Mouse (Mus musculus) thymus, postnatal 36 days (tissue): Measurements from ENCODE around the gene Zfp618.

ENCODE experiments used
- DNase-seq, 2 experiments: peaks; one replicate each; pipeline ENCODE4 v3.0.0; 2022; ENCODE audit warnings: mixed read lengths in 2 of 2

Gene Zfp618

DNA sequence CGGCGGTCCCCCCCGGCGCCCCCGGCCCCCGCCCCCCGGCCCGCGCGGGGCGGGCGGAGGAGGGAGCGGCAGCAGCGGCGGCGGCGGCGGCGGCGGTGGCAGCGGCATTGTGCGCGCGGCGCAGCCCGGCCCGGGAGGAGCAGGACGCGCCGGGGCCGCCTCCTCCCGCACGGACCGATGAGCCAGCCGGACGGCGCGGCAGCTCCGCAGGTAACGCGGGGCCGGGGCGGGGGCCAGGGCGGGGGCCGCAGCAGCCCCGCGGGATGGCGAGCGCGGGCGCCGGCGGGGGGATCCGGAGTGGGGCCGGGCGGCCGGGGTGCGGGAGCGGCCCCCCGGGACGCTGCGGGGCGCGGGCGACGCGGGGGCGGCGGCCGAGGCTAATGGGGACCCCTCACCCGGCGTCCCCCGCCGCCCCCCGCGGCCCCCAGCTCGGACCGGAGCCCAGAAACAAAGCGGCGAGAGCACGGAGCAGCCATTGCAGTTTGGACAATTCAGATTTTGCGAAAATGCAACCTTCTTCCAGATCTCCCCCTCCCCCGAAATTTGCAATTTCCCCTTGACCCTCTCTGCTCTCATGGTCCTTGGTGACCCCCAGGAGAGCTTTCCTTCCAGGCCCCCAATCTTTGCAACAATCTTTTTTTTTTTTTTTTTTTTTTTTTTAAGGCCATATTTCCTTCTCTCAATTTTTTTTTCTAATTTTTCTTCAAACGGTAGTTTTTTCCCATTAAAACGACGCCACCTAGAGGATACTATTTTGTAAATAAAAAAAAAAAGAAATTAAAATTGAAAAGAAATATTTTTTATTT lies at the start of gene Zfp618:
TSS of gene Zfp618 (plus strand) at position 77 of the 806 bp plus-strand sequence.
- DNase-seq: peak; percentile 10 to 39

DNA sequence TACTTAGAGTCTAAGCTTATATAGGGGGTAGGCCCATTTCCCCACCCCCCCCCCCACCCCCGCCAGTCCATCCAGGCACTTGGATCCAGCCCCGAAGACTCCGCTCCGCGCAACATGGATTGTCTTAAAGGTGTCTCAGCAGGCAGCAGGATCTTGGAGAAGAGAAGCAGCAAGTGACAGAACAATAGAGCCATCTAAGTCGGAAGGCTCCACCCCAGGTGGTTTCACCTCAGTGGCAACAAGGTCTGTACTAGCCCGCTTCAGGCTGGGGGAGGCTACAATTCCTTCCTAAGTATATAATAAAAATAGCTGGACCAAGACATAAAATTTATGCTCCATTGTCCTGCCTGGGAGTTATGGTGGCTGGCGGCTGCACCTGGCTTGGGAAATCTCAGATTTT lies 48.3 kb upstream of the Zfp618 start:
- DNase-seq: no peak

DNA sequence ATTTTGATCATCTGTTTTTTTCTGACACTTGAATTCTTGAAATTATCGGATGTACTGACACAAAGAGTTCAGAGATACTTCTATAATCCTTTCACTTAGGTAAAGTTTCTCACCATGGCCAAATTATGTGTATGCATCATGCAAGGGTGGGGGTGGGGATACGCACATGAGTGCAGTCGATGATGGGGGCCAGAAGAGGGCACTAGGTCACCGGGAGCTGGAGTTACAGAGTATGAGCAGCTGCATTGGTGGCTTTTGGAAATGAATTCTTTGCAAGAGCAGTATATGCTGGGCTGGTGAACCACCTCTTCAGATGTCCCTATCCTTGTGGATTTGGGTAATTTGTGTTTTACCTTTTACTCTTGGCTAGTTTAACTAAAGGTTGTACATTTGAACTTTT lies 31.6 kb upstream of the Zfp618 start:
- peak; percentile 8 to 22 for DNase-seq

DNA sequence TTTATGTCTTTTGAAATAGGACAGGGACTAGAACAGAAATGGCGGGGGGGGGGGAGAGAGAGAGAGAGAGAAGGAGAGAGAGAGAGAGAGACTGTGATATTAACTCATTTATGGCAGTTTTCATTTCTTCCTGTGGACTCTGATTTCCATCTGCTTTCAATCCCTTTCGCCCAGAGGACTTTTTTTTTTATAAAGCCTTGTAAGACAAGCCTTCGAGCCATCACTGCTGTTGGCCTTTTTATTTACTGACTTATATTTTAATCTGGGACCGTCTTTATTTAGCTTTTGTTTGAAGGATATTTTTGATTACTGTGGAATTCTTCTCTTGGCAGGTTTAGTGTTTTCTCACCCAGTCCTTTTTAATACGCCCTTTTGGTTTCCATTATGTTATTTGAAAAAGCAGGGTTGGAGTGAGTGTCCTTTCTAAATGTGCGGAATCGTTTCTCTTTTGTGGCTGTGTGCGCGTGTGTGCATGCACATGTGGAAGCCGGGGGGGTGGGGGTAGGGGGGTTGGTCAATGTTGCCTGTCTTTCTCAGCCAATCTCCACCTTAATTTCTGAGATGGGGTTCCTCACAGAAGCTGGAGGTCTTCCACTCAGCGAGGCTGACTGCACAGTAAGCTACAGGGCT lies 29.7 kb upstream of the Zfp618 start:
- no peak for DNase-seq

DNA sequence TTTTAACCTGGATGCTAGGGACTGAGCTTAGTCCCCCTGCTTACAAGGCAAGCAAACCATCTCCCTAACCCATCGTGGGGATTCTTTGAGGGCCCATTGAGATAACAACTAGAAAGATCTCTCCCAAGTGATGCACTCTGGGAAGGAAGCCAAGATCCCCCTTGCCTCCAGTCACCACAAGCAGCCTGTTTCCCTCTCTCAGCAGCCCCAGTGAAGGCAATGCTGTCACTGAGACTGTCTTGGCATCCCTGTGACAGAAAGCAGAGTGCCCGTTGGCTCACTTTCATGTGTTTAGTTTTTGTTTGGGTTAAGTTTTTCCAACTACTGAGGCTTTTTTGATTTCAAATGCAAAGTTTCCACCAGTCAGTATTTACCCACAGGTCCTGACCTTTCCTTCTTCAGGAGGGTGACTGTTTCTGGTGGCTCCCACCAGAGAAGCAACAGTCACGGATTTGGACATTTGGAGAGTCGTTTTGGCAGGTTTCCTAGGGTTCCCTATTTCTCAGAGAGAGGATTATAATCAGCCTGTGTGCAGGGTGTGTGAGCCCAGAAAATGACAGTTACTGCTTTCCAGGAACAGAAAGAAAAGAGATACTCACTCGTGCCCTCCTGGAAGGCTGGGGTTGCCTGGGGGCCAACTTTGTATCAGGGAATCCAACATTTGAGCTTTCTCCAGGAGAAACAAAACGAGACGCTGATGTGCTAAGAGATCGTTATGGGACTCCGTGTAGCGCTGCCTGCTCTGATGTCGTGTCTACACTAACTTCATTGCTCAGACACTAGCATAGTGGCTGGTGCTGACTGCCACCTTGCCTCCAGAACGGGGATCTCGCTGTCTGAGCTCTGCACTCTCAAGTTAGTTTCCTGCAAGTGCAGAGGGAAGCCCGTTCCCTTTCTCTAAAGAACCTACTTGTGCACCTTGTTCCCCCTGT lies 23.1 kb upstream of the Zfp618 start:
- DNase-seq: no peak

DNA sequence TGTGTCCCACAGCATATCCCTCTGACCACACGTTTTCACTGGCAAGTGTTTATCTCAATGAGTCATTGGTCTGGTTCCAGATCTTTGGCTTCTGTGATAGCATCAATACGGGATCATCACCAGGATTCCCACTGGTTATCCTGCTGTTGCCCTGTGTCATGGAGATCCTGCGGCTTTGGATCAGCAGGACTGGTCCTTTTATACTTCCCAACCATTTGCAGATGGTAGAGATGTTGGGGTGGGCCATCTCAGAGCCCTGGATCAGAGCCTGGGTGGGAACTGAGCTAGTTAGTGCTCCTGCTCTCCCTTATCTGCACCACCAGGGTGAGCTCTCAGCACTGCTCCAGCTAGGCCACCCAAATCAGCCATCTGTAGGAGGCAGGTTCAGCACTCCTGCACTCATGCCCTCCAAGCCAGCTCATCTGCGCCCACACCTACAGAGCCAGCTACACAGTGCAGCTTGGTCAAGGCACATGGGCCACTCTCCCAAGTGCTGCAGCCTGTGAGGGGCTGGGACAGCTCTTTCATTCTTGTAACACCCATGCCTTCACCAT lies 21.0 kb upstream of the Zfp618 start:
- DNase-seq: peak in 1 of 2 experiments; percentile 19

DNA sequence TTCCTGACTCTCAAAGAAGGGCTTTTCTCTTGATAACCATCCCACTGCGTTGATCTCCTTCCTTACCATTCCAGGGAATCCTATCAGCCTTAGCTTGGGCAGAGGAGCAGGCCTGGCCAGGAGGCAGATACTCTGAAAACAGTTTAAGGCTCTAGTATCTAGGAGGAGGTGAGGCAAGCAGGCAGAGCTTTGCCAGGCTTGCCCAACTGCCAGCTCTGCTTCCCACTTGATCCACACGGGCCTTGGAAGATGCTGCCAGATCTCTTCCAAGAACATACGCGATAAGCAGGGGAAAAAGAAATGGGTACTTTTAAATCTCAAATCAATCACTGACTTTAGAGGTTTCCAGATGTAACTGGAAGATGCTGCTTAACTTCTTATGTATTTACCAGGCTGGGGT lies 1.6 kb upstream of the Zfp618 start:
- no peak for DNase-seq

DNA sequence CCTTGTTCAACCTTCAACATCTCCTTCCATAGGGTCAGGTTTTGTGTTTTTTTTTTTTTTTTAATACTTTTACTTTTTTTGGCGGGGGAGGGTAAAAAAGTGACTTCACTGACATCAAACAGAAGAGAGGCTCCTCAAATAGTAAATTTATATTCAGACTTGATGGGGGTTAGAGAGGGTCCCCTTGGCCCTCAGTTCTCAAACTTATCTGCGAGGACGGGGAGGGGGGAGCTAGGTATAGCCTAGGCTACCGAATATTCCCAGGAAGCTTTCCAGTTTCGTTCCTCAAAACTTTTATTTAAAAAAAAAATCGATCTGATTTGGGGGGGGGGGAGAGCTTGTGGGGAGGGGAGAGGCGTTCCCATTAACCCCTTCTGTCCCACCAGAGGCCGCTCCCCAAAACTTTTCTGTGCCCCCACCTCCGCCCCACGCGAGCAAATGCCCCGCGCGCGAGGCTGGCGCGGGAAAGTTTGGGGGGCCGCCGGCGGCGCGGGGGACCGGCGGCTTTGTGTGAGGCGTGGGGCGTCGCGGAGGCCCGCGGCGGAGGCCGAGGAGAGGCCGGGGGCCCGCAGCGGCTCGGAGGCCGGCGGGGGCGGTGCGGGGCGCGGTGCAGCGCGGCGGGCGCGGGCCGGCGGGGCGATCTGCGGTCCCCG lies 403 bp upstream of the Zfp618 start:
- DNase-seq: peak; percentile 9 to 30

DNA sequence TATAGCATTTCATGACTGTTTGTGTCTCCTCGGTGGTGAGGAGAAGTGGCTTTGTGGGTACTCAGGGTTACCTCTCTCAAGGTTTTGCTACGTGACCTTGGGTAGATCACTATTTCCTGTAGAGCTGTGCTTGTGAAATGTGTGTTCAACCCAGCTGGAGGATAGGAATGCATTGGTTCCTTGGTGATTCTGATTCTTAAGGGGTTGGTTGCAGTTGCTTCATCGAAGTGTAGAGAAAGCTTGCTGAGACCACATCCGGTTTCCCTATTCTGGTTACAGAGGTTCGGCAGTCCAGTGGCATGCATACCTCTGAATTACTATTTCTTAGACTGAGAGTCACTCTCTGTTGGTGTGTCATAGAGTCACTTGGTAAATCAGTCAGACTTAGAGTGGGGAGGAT lies 4.2 kb downstream of the Zfp618 start:
- DNase-seq: no peak

DNA sequence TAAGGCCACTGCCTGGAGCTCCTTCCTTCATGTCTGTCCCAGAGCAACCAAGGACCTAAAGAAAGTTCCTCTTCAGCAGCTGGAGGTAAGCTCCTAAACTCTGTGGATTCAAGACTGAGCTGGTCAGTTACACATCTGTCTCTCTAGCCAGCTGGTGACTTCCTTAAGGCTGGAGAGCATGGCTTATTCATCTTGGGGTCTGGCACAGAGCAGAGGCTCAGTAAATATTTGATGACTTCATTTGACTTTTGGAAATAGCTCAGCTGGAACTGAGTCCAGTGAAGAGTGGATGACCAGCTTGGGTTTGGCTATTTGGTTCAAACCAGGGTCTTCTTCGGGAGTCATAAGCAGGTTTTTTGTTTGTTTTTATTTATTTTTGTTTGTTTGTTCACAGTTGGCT lies 6.6 kb downstream of the Zfp618 start:
- no peak for DNase-seq

DNA sequence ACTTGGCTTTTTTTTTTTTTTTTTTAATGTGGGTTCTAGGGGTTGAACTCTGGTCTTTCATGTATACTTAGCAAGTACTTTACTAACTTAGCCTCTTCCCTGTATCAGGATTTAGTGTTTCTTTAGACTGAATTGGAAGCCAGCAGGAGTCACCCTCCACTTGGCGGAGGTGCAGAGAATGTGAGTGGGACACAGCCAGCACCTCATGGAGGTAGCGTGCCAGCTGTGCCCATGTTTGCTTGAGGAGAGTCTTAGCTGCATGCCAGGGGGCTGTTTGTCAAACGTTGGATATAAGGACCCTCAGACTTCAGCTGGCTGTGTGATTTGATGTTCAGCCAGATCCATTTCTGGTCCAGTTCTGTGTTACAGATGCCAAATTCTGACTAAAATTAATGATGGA lies 7.7 kb downstream of the Zfp618 start:
- DNase-seq: no peak

DNA sequence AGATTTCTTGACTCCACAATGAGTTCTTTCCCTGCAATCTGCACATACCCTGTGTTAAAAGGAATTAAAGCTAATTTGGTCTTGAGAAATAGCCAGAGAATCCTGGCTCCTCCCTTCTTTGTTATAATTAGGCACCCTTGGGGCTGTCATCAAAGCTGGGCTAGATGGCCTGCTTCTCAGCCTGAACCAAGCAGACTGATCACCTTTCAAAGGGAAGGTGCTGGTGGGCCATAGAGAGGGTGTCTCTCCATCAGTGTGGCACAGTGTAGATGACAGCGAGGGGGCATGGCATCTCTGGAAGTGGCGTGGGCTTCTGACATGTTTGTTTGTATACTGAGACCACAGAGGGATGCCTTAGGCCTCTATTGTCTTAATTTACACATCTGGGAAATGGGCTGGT lies 9.5 kb downstream of the Zfp618 start:
- DNase-seq: no peak

DNA sequence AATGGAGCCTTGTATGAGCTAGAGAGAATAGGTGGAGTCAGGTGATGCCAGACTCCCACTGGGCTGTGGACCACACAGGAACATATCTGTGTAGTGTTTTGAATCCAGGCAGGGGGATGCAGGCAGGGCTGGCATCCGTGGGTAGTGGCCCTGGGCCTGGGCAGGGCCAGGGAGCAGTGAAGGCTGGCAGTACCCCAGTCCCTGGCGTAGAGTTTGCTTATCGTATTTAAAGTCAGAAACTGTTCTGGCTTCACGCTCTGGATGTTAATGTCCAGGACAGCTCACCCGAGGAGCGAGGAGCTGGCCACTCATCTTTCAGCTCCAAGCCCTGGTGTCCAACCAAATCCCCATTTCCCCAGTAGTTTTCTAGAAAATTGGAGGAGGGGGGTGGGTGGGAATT lies 10.2 kb downstream of the Zfp618 start:
- DNase-seq: no peak

DNA sequence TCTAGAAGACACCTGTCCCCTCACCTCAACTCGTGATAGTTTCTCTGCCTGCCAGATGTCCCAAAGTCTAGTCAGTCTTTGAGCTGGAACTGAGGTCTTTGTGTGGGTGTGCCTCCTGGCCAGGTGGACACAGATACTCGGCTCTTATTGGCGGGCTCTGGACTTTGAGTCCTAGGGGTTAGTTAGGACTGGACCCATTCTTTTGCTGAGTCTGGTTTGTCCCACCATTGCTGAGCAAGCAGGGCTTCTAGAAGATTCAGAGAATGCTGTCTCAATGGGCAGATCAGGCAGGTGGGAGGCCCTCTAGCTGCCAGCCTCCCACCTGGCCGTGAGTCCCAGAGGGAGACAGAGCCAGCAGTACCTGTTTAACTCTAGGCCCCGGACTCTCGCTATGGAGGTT lies 12.1 kb downstream of the Zfp618 start:
- no peak for DNase-seq

DNA sequence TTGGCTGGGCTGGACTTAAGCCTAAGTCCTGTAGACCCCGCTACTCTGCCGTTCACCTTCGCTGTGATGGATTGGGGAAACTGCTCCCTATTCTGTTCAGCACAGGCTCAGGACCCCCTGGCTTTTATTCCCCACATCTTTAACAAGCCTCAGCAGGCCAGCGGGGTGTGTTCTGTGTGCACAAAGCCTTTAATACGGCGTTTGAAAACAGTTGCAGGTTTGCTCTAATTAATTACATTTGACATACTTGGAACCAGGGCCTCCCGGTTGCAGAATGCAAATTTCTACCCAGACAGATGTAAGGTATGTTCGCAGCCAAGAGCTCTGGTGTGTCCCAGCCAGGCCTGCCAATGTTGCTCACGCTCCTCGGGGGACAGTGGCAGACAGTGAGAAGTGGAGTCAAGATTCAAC lies 13.1 kb downstream of the Zfp618 start:
- no peak for DNase-seq

DNA sequence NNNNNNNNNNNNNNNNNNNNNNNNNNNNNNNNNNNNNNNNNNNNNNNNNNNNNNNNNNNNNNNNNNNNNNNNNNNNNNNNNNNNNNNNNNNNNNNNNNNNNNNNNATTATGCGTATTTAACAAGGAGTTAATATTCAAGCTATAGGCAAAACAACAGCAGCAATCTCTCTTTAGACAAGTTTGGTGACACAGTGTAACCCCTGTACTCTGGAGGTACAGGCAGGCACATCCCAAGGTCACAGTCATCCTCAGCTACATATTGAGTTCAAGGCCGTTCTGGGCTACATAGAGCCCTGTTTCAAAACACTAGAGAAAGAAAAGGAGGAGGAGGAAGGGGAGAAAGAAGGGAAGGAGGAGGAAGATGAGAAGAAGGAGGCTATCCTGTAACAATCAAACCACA lies 16.2 kb downstream of the Zfp618 start:
- DNase-seq: no peak

DNA sequence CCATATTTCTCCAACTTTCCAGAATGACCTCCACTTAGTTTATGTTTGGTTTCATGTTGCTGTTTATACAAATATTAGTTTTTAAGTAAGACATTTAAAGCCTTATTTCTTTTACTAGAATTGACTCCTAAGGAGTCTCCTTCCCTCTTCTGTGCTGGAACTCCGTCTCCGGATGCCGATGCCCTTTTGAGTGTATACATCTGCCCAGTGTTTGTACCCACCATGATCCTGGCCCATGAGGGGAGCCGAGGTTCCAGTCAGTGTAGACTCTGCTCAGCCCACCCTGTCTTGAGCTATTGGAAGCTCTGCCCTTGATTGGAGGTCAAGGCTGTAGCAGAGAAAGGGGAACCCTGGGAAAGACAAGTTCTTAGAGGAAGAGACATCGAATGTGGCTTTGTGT lies 18.2 kb downstream of the Zfp618 start:
- no peak for DNase-seq

DNA sequence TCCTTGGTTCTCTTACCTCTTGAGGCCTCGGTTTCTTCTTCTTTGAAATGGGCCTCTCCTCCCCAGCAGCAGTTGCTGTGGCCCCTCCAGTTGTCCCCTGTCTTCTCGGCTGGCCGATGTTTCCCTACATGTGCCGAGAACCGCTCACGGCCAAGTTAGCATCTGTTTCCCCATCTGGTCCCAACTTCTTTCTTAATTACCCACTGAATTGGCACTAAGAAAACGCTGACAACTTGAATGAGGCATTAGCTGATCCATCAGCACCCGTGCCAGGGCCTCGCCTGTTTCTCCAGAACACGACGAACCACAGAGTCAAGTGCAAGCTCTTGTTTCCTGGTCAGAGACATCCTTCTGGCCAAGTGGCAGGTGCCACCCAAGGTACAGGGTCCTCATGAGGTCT lies 26.0 kb downstream of the Zfp618 start:
- DNase-seq: no peak

DNA sequence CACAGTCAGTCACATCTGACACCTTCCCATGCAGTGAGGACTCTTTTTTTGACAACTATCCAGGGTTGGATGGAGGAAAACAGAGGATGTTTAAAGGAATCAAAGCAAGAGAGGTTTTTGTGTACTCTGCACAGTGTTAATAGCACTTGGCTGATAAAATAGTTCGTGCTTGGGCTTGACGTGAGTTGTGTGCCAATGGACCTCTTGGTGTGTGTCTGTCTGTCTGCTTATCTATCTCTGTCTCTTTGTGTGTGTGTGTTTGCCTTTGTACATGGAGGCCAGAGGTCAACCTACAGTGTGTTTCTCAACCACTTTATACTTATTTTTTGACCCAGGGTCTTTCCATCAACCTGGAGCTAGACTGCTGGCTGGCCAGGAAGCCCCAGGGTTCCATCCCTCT lies 27.8 kb downstream of the Zfp618 start:
- no peak for DNase-seq

DNA sequence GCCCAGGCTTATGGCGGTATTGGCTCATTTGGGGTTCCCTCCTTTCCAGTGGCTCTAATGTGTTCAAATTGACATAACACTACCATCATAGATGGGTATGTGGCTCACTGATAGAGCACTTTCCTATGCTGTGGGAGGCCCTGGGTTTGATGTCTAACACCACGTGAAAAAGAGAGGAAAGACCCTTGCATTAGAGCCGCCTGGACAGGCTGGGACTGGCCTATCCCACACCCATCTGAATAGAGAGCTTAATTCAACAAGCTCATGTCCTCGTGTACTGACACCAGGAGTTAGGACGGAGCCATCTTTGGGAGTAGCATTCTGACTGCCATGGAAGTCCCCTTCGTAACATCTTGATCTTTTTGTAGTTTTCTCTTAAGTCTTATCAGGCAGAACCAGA lies 32.2 kb downstream of the Zfp618 start:
- DNase-seq: no peak

DNA sequence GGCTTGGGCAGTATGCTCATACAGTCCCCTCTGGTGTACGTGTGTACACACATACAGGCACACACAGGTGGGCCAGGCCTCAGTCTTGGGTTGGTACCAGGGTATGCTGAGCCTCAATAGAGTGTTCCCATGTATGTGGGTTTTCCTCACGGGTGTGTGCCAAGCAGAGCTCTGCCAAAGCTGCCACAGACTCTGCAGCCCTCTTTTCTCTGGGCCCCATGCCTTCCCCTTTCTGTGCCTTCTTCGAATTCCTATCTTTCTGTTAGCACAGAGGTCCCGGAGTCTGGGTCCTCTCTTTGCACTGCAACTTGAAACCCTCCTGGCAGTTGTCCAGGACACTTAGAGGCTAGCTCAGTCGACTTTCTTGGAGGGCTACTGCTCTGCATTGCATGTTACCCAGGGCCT lies 33.1 kb downstream of the Zfp618 start:
- no peak for DNase-seq

DNA sequence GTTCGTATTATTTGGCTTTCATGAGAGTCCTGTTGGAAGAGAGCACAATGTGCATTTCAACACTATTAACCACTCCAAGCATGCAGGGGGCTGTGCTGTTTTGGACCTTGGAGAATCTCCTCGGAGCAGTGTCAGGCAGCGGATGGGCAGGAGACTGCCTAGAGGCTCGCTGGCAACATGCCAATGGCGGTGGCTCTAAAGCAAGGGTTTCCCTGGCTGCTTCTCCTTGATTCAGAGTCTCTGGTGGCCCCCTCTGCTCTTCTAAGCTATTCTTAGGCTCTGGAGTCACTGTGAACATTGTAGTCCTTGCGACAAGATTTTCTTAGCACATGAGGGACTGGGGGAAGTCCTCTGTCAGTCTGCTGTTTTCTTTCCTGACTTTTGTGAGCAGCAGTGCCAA lies 33.5 kb downstream of the Zfp618 start:
- no peak for DNase-seq

DNA sequence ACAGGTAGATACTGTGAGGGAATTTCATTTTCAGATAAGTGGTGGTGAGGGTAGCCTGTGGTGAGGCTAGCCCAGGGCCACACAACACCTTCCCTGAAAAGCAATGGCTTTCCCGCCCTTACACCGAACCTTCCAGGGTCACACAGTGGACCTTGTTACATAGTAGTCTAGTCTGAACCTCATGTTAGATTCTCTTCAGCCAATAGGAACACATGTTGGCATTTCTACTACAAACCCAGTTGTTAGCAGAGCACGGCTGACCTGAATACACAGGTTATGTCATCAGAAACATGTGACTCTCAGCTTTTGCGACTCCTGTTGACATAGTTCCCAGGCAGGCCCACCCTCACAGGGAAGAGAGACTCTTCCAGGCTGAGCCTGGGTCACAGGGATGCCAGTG lies 33.9 kb downstream of the Zfp618 start:
- no peak for DNase-seq
